Mouse (Mus musculus) lung, adult 2 months (tissue): Measurements from ENCODE around the gene Emb.

Experiments used
- CTCF ChIP-seq: fragments of 200-500 bp; IDR thresholded peaks from 2 replicates; pipeline ENCODE4 v1.5.1; 2011; ENCODE audit warnings: mild to moderate bottlenecking, low read length, control low read depth; ENCODE audit not compliant: insufficient read depth
- POLR2A ChIP-seq: fragments of 200-500 bp; IDR thresholded peaks from 2 replicates; pipeline ENCODE4 v1.6.1; 2011; ENCODE audit warnings: low read depth, mild to moderate bottlenecking, control low read depth, low read length, borderline replicate concordance; ENCODE audit errors: extremely low read depth

GRCm38 (mm10) chr13:117242063-117242462 is 33.7 kb downstream of the Emb start:
- TF ChIP-seq CTCF, result no peak
- TF ChIP-seq POLR2A, result no peak
